Mouse (Mus musculus) MEL (cell line): Measurements from ENCODE around the gene Sfn. TPM values are rescaled to one million over a fixed set of nuclear protein-coding genes. Genes with fewer than 3 reads are reported as not detected.

Experiments
- DNase-seq: peaks from one replicate; pipeline ENCODE4 v3.0.0; 2011; ENCODE audit warnings: low read depth, low spot score
- H3K27ac ChIP-seq: 2 replicates; pipeline ENCODE4 v1.5.1; 2012; ENCODE audit warnings: low read depth, mild to moderate bottlenecking, control low read depth, low read length, moderate library complexity; ENCODE audit not compliant: control insufficient read depth
- H3K27me3 ChIP-seq, 2 experiments: fragments of 150-350 bp in 1 of 2; sonication (generic) in 1 of 2; 2 replicates each; pipeline ENCODE4 v1.6.1; 2012; ENCODE audit warnings: low read length in 2 of 2, mild to moderate bottlenecking in 2 of 2, improper control_type of control experiment in 1 of 2, moderate library complexity in 1 of 2; ENCODE audit not compliant: insufficient read depth in 2 of 2, control insufficient read depth in 1 of 2
- H3K36me3 ChIP-seq, 2 experiments: 2 replicates each; pipeline ENCODE4 v1.6.1; 2012 to 2014; ENCODE audit warnings: low read length in 2 of 2, improper control_type of control experiment in 1 of 2, inconsistent platforms in 1 of 2, mild to moderate bottlenecking in 1 of 2; ENCODE audit not compliant: insufficient read depth in 2 of 2, control insufficient read depth in 1 of 2
- H3K4me1 ChIP-seq, 2 experiments: fragments of 150-350 bp in 1 of 2; sonication (generic) in 1 of 2; 2 replicates each; pipeline ENCODE4 v1.6.1; 2012; ENCODE audit warnings: low read length in 2 of 2, improper control_type of control experiment in 1 of 2, mild to moderate bottlenecking in 1 of 2; ENCODE audit not compliant: insufficient read depth in 2 of 2, control insufficient read depth in 1 of 2
- H3K4me3 ChIP-seq, 2 experiments: fragments of 150-350 bp in 1 of 2; sonication (generic) in 1 of 2; 2 replicates each; pipeline ENCODE4 v1.5.1; 2012; ENCODE audit warnings: low read depth in 2 of 2, low read length in 2 of 2, mild to moderate bottlenecking in 2 of 2, moderate library complexity in 2 of 2, control low read depth in 1 of 2, improper control_type of control experiment in 1 of 2; ENCODE audit not compliant: control insufficient read depth in 1 of 2, insufficient read depth in 1 of 2
- H3K79me2 ChIP-seq: 2 replicates; pipeline ENCODE4 v1.6.1; 2012; ENCODE audit warnings: mild to moderate bottlenecking, low read length, moderate library complexity; ENCODE audit not compliant: control insufficient read depth, poor library complexity, insufficient read depth
- H3K9ac ChIP-seq: 2 replicates; pipeline ENCODE4 v1.6.1; 2012; ENCODE audit warnings: low read depth, mild to moderate bottlenecking, control low read depth, low read length, moderate library complexity; ENCODE audit not compliant: control insufficient read depth, poor library complexity, severe bottlenecking
- H3K9me3 ChIP-seq: fragments of 150-350 bp; sonication (generic); replicated peaks from 2 replicates; pipeline ENCODE4 v1.6.1; 2012; ENCODE audit warnings: mild to moderate bottlenecking, low read length, improper control_type of control experiment, moderate library complexity; ENCODE audit not compliant: insufficient read depth
- BHLHE40 ChIP-seq: IDR thresholded peaks from 2 replicates; pipeline ENCODE4 v1.6.1; 2012; ENCODE audit warnings: low read depth, mild to moderate bottlenecking, inconsistent platforms, low read length, improper control_type of control experiment, borderline replicate concordance
- CHD1 ChIP-seq: IDR thresholded peaks from 2 replicates; pipeline ENCODE4 v1.6.1; 2012; ENCODE audit warnings: low read depth, mild to moderate bottlenecking, inconsistent platforms, low read length, improper control_type of control experiment
- CTCF ChIP-seq, 3 experiments: IDR thresholded peaks in 2 of 3; conservative IDR thresholded peaks in 1 of 3; 2 replicates each; pipeline ENCODE4 v1.5.1; 2011 to 2012; ENCODE audit warnings: low read length in 3 of 3, low read depth in 2 of 3, mild to moderate bottlenecking in 2 of 3, improper control_type of control experiment in 1 of 3, inconsistent platforms in 1 of 3, mixed read lengths in 1 of 3, moderate library complexity in 1 of 3; ENCODE audit not compliant: control insufficient read depth in 1 of 3, insufficient read depth in 1 of 3, poor library complexity in 1 of 3, severe bottlenecking in 1 of 3
- E2F4 ChIP-seq: IDR thresholded peaks from 2 replicates; pipeline ENCODE4 v1.6.1; 2011; ENCODE audit warnings: low read depth, low read length, improper control_type of control experiment, borderline replicate concordance
- ELF1 ChIP-seq: IDR thresholded peaks from 2 replicates; pipeline ENCODE4 v1.6.1; 2014; ENCODE audit warnings: low read depth, mild to moderate bottlenecking, inconsistent platforms, low read length, improper control_type of control experiment, moderate library complexity
- EP300 ChIP-seq, 2 experiments: IDR thresholded peaks; 2 replicates each; pipeline ENCODE4 v1.6.1; 2011; ENCODE audit warnings: improper control_type of control experiment in 2 of 2, low read length in 2 of 2, low read depth in 1 of 2, mild to moderate bottlenecking in 1 of 2
- ETS1 ChIP-seq: IDR thresholded peaks from 2 replicates; pipeline ENCODE4 v1.6.1; 2012; ENCODE audit warnings: low read depth, mild to moderate bottlenecking, inconsistent platforms, low read length, improper control_type of control experiment, moderate library complexity
- GABPA ChIP-seq: IDR thresholded peaks from 2 replicates; pipeline ENCODE4 v1.6.1; 2012; ENCODE audit warnings: low read depth, mild to moderate bottlenecking, inconsistent platforms, low read length, improper control_type of control experiment, moderate library complexity
- GATA1 ChIP-seq: IDR thresholded peaks from 2 replicates; pipeline ENCODE4 v1.6.1; 2011; ENCODE audit warnings: low read depth, low read length, improper control_type of control experiment
- MEF2A ChIP-seq: IDR thresholded peaks from 2 replicates; pipeline ENCODE4 v1.6.1; 2014; ENCODE audit warnings: low read depth, mild to moderate bottlenecking, inconsistent platforms, low read length, improper control_type of control experiment; ENCODE audit not compliant: poor library complexity, insufficient replicate concordance, severe bottlenecking; ENCODE audit errors: extremely low read depth
- MYB ChIP-seq: IDR thresholded peaks from 2 replicates; pipeline ENCODE4 v1.6.1; 2011; ENCODE audit warnings: mild to moderate bottlenecking, low read depth, low read length, improper control_type of control experiment
- MYC ChIP-seq: IDR thresholded peaks from 2 replicates; pipeline ENCODE4 v1.6.1; 2011; ENCODE audit warnings: low read depth, mild to moderate bottlenecking, low read length, improper control_type of control experiment, moderate library complexity
- NELFE ChIP-seq: IDR thresholded peaks from 2 replicates; pipeline ENCODE4 v1.6.1; 2011; ENCODE audit warnings: low read depth, low read length, improper control_type of control experiment
- POLR2A ChIP-seq, 2 experiments: IDR thresholded peaks; 2 replicates each; pipeline ENCODE4 v1.6.1; 2011 to 2012; ENCODE audit warnings: low read length in 2 of 2, mild to moderate bottlenecking in 2 of 2, control low read depth in 1 of 2, improper control_type of control experiment in 1 of 2, low read depth in 1 of 2, moderate library complexity in 1 of 2; ENCODE audit not compliant: control insufficient read depth in 1 of 2, insufficient read depth in 1 of 2, poor library complexity in 1 of 2
- POLR2AphosphoS2 ChIP-seq: IDR thresholded peaks from 2 replicates; pipeline ENCODE4 v1.6.1; 2011; ENCODE audit warnings: low read length, improper control_type of control experiment
- POLR2AphosphoS5 ChIP-seq: IDR thresholded peaks from 2 replicates; pipeline ENCODE4 v1.6.1; 2012; ENCODE audit warnings: low read depth, borderline replicate concordance, mild to moderate bottlenecking, inconsistent platforms, low read length, moderate library complexity, mixed read lengths
- RCOR1 ChIP-seq: IDR thresholded peaks from 2 replicates; pipeline ENCODE4 v1.6.1; 2012; ENCODE audit warnings: low read depth, mild to moderate bottlenecking, inconsistent platforms, low read length, improper control_type of control experiment
- SMC3 ChIP-seq: IDR thresholded peaks from 2 replicates; pipeline ENCODE4 v1.6.1; 2011; ENCODE audit warnings: low read depth, low read length, improper control_type of control experiment
- TAL1 ChIP-seq: IDR thresholded peaks from 2 replicates; pipeline ENCODE4 v1.6.1; 2012; ENCODE audit warnings: mild to moderate bottlenecking, inconsistent platforms, low read length, moderate library complexity, mixed read lengths
- TBP ChIP-seq: IDR thresholded peaks from 2 replicates; pipeline ENCODE4 v1.8.0; 2011; ENCODE audit warnings: low read depth, low read length, improper control_type of control experiment
- UBTF ChIP-seq: IDR thresholded peaks from 2 replicates; pipeline ENCODE4 v1.6.1; 2012; ENCODE audit warnings: low read depth, mild to moderate bottlenecking, inconsistent platforms, low read length, improper control_type of control experiment, moderate library complexity, borderline replicate concordance; ENCODE audit not compliant: insufficient read depth
- ZC3H11A ChIP-seq: IDR thresholded peaks from 2 replicates; pipeline ENCODE4 v1.6.1; 2012; ENCODE audit warnings: low read depth, mild to moderate bottlenecking, inconsistent platforms, low read length, improper control_type of control experiment
- ZMIZ1 ChIP-seq: IDR thresholded peaks from 2 replicates; pipeline ENCODE4 v1.6.1; 2012; ENCODE audit warnings: low read depth, mild to moderate bottlenecking, inconsistent platforms, low read length, improper control_type of control experiment, moderate library complexity
- polyA plus RNA-seq, 2 experiments: library from polyadenylated mRNA; stranded (reverse) in 1 of 2; unstranded in 1 of 2; fragments of >175 nt in 1 of 2; fragments of >200 nt in 1 of 2; gene quantifications; 2 replicates each; pipeline versions ENCODE4 v1.2.1 to v1.2.4; 2012; ENCODE audit warnings: low replicate concordance in 2 of 2, low read depth in 1 of 2; ENCODE audit not compliant: insufficient read length in 2 of 2, insufficient read depth in 1 of 2, missing spikeins in 1 of 2
- total RNA-seq: library from RNA; depleted of rRNA; stranded (reverse); fragments of 300-350 nt; gene quantifications from 2 replicates; pipeline ENCODE4 v1.2.3, GENCODE M21; 2012

The Sfn gene
- total and polyA plus RNA-seq, 3 experiments = 0.12 to 0.19 TPM; not detected in 1

- peak overlapping the region; percentile 84 for H3K9ac ChIP-seq
- H3K27me3 ChIP-seq = peaks cover under 1 to 1% of the 10 kb centered on the region in 2 experiments; a peak in 2 of 4 replicates
- no peaks in the 10 kb centered on the region for H3K9me3 ChIP-seq
- TF ChIP-seq ETS1 (peak; percentile 26; the same call in 1 of the 2 replicates), TBP (0 out of 2 replicates have a peak, but pooled peaks have one; percentile 4), EP300 (IDR thresholded peaks at IDR 0.05; ENCODE audit: low read depth in 1 of 2, low read length in 2 of 2) (peak in 1 of 2 experiments; percentile 28; a peak in 1 of 4 replicates), NELFE (0 out of 2 replicates have a peak, but pooled peaks have one; percentile 9), CTCF (IDR thresholded peaks at IDR 0.05 in 2 of 3, conservative IDR thresholded peaks at IDR 0.05 in 1 of 3; ENCODE audit: control insufficient read depth in 1 of 3, insufficient read depth in 1 of 3, low read depth in 2 of 3, low read length in 3 of 3, poor library complexity in 1 of 3, severe bottlenecking in 1 of 3) (no peak), POLR2A (IDR thresholded peaks at IDR 0.05; ENCODE audit: control insufficient read depth in 1 of 2, insufficient read depth in 1 of 2, low read depth in 1 of 2, low read length in 2 of 2, poor library complexity in 1 of 2) (peak; percentile 48 to 62; a peak in 2 of 4 replicates), BHLHE40 (no peak)
- TF ChIP-seq, all 39 proteins: peak for 5
- Histone ChIP-seq H3K36me3 (peaks cover 0 to 5% of the 10 kb centered on the region in 2 experiments; a peak in 2 of 4 replicates), H3K4me1 (peaks cover 0 to 4% of the 10 kb centered on the region in 2 experiments; a peak in 3 of 4 replicates), H3K27ac (peak overlapping the region; percentile 55; the same call in 1 of the 2 replicates), H3K4me3 (peak overlapping the region; percentile 43 to 51), H3K79me2 (no peaks in the 10 kb centered on the region; the same call in 1 of the 2 replicates)
- DNase-seq = peak; percentile 86
Observed at GRCm38 (mm10) chr4:133563123-133563571, 38.8 kb downstream of the Sfn start.

DNA sequence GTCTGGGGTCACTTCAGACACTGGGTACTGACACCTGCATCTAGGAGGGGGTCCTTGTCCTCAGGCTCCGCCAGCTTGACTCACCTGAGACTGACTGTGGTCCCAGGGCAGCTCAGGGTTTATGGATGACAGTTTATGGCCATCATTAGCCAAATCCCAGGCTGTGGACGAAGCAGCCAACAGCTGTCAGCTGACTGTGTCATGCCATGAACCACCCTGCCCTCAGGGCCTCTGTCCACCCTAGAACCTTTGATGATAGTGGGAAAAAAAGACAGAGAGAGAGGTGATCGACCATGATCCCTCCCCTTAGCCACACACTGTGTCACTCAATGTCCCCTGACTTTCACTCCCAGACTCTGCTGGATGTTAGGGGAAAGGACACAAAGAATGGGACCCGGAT lies 40.3 kb downstream of the Sfn start:
- Histone ChIP-seq H3K27me3 (peaks cover 4 to 5% of the 10 kb centered on the region in 2 experiments), H3K27ac (no peak overlapping the region), H3K36me3 (peaks cover 0 to 5% of the 10 kb centered on the region in 2 experiments; a peak in 2 of 4 replicates), H3K4me1 (peaks cover 0 to 4% of the 10 kb centered on the region in 2 experiments; a peak in 3 of 4 replicates), H3K79me2 (no peaks in the 10 kb centered on the region; the same call in 1 of the 2 replicates), H3K9me3 (no peaks in the 10 kb centered on the region), H3K9ac (no peak overlapping the region), H3K4me3 (no peak overlapping the region)
- no peak for DNase-seq
- no peak for TF ChIP-seq ZMIZ1
- no peak for TF ChIP-seq ZC3H11A
- TF ChIP-seq E2F4 = no peak
- TF ChIP-seq TAL1 = no peak
- no peak for TF ChIP-seq MYB
- TF ChIP-seq UBTF = no peak
- no peak for TF ChIP-seq CHD1
- no peak for TF ChIP-seq CTCF (IDR thresholded peaks at IDR 0.05 in 2 of 3, conservative IDR thresholded peaks at IDR 0.05 in 1 of 3; ENCODE audit: control insufficient read depth in 1 of 3, insufficient read depth in 1 of 3, low read depth in 2 of 3, low read length in 3 of 3, poor library complexity in 1 of 3, severe bottlenecking in 1 of 3)
- TF ChIP-seq POLR2A (IDR thresholded peaks at IDR 0.05; ENCODE audit: control insufficient read depth in 1 of 2, insufficient read depth in 1 of 2, low read depth in 1 of 2, low read length in 2 of 2, poor library complexity in 1 of 2) = no peak
- no peak for TF ChIP-seq ELF1
- no peak for TF ChIP-seq SMC3
- no peak for TF ChIP-seq TBP
- no peak for TF ChIP-seq POLR2AphosphoS5
- no peak for TF ChIP-seq MEF2A
- no peak for TF ChIP-seq POLR2AphosphoS2
- no peak for TF ChIP-seq GABPA
- TF ChIP-seq GATA1 = no peak
- no peak for TF ChIP-seq NELFE
- TF ChIP-seq RCOR1 = no peak
- TF ChIP-seq MYC = no peak
